Mouse (Mus musculus): ENCODE measurements around the gene Emc1.

- no peak for TF ChIP-seq POLR2A (IDR thresholded peaks at IDR 0.05; ENCODE audit: borderline replicate concordance, low read depth, low read length)
- no peak for TF ChIP-seq CTCF (IDR thresholded peaks at IDR 0.05; ENCODE audit: low read depth, low read length)
Observed at GRCm38 (mm10) chr4:139305521-139305920, 46.9 kb upstream of the Emc1 start.

All from bone marrow macrophage, adult 2 months (primary cell).